Mouse (Mus musculus) hindbrain, embryonic 13.5 days (tissue): ENCODE measurements around the gene Cyb5b. TPM values are rescaled to one million over a fixed set of nuclear protein-coding genes. Genes with fewer than 3 reads are reported as not detected.
A peak's percentile ranks its signal among the peaks of the same experiment; 100 is the strongest.
"Not testable (repeated sequence)": the region's sequence is repeated elsewhere in the genome, so short reads cannot be mapped to it uniquely, and the experiment has no call there.

Experiments used
- ATAC-seq: fragments of 200-750 bp; cut with Nextera tagmentation; 2 replicates; pipeline ENCODE4 v1.8.0; 2017; ENCODE audit warnings: moderate TSS enrichment; ENCODE audit not compliant: low FRiP score
- H3K27ac ChIP-seq: fragments of 300-500 bp; sonication (generic); 2 replicates; pipeline ENCODE4 v1.5.1; 2015; ENCODE audit warnings: inconsistent platforms, mild to moderate bottlenecking, moderate library complexity
- H3K27me3 ChIP-seq: fragments of 300-500 bp; sonication (generic); 2 replicates; pipeline ENCODE4 v1.6.1; 2015; ENCODE audit warnings: mild to moderate bottlenecking, inconsistent platforms
- H3K36me3 ChIP-seq: fragments of 300-500 bp; sonication (generic); 2 replicates; pipeline ENCODE4 v1.6.1; 2015; ENCODE audit warnings: mild to moderate bottlenecking, inconsistent platforms
- H3K4me1 ChIP-seq: fragments of 300-500 bp; sonication (generic); replicated peaks from 2 replicates; pipeline ENCODE4 v1.6.1; 2015; ENCODE audit warnings: inconsistent platforms
- H3K4me2 ChIP-seq: fragments of 300-500 bp; sonication (generic); 2 replicates; pipeline ENCODE4 v1.6.1; 2015; ENCODE audit warnings: inconsistent platforms, mild to moderate bottlenecking, moderate library complexity
- H3K4me3 ChIP-seq: fragments of 300-500 bp; sonication (generic); 2 replicates; pipeline ENCODE4 v1.5.1; 2015; ENCODE audit warnings: mild to moderate bottlenecking, inconsistent platforms
- H3K9ac ChIP-seq: fragments of 300-500 bp; sonication (generic); 2 replicates; pipeline ENCODE4 v1.6.1; 2015; ENCODE audit warnings: mild to moderate bottlenecking, inconsistent platforms
- H3K9me3 ChIP-seq: fragments of 300-500 bp; sonication (generic); 2 replicates; pipeline ENCODE4 v1.6.1; 2016; ENCODE audit warnings: inconsistent platforms
- WGBS: fragments of 180-500 bp; shearing (Covaris S2); methylation state at CpG from one replicate; pipeline ENCODE4 v1.1.7; 2015; 5-methylcytosine and 5-hydroxymethylcytosine counted together
- polyA plus RNA-seq: library from polyadenylated mRNA; unstranded; fragments of >200 nt; fragmentation: Nextera tagmentation; extraction: Ambion mirVana; gene quantifications from 2 replicates; pipeline ENCODE4 v1.2.1, GENCODE M21; 2015

Gene Cyb5b
- 102 TPM in 2 replicates for polyA plus RNA-seq

DNA sequence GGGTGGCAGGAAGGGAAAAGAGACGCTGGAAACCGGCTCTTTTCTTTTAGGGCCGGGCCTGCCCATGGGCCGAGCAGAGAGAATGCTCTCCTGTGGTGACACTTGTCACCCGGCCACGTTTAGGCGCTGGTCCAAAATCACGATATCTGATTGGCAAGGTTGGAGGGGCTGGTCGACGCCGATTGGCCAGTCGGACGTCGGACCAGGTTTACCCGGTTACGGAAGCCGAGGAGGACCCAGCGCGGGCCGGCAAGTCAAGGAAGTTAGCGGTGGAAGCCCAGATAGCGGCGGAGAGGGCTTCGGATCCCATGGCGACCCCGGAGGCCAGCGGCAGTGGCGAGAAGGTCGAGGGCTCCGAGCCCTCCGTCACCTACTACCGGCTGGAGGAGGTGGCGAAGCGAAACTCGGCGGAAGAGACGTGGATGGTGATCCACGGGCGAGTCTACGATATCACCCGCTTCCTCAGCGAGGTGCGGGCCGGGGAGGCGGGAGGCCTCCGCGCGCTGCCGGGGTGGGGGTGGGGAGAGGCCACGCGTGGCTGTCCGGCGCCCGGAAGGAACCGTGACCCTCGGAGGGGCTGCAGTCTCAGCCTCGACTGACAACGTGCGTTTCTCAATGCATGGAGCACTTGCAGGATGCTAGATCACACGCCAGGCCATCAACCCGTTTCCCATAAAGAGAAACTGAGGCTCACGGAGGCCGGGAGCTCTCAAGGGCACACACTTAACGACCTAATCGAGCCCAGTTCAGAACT lies at the start of gene Cyb5b:
Cyb5b (plus strand) TSS at position 237 of the 754 bp plus-strand sequence.
- WGBS: 1% methylated on average over 65 of the region's 65 CpGs
- Histone ChIP-seq H3K27ac (peak within 1 kb of the TSS; percentile 91), H3K4me2 (peak within 1 kb of the TSS; percentile 85), H3K9me3 (no peaks in the 10 kb centered on the region), H3K27me3 (no peaks in the 10 kb centered on the region), H3K4me3 (peak within 1 kb of the TSS; percentile 85), H3K36me3 (peaks cover 29% of the 10 kb centered on the region), H3K4me1 (peaks cover 13% of the 10 kb centered on the region), H3K9ac (peak within 1 kb of the TSS; percentile 88)
- peak; percentile 95 for ATAC-seq

DNA sequence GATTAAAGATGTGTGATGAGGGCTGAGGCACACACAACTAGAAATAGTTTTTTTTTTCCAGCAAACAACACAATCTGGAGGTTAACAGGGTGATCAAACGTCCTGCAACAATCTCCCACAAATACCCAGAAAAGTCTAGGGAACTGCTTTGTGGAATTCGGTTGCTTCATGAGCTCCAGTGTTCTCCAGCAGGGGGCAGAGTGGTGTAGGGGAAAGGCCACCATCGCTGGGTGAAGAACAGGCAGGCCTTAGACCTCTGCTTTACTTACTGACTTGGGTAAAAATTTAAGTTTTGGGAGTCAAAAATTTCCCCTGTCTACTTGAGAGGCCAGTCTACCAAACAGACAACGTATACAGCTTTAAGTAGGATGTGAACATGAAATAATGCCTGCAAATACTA lies 45.9 kb upstream of the Cyb5b start:
- Histone ChIP-seq H3K4me1 (peaks cover 5% of the 10 kb centered on the region; the same call in 1 of the 2 replicates), H3K36me3 (no peaks in the 10 kb centered on the region), H3K4me2 (no peak overlapping the region), H3K27ac (no peak overlapping the region), H3K4me3 (no peak overlapping the region), H3K9me3 (no peaks in the 10 kb centered on the region), H3K9ac (no peak overlapping the region), H3K27me3 (no peaks in the 10 kb centered on the region)
- 8% methylated on average over 4 of the region's 4 CpGs for WGBS
- ATAC-seq: no peak

DNA sequence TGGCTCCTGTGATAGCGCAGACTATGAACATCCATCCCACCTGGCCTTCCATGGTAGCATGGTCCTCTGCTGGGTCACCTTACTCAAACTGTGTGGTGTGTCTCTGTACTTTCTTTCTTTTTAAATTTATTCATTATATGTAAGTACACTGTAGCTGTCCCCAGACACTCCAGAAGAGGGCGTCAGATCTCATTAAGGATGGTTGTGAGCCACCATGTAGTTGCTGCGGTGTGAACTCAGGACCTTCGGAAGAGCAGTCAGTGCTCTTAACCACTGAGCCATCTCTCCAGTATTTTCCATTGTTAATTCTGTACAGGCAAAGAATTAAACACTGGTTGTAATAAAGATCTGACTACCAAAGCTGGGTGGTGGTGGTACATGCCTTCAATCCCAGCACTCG lies 42.4 kb upstream of the Cyb5b start:
- H3K9ac ChIP-seq, H3K36me3 ChIP-seq, ATAC-seq, H3K27me3 ChIP-seq, H3K27ac ChIP-seq, H3K4me2 ChIP-seq, H3K4me3 ChIP-seq, H3K9me3 ChIP-seq, H3K4me1 ChIP-seq: not testable (repeated sequence)
- whole genome bisulfite sequencing: 91% methylated on average over 5 of the region's 5 CpGs

DNA sequence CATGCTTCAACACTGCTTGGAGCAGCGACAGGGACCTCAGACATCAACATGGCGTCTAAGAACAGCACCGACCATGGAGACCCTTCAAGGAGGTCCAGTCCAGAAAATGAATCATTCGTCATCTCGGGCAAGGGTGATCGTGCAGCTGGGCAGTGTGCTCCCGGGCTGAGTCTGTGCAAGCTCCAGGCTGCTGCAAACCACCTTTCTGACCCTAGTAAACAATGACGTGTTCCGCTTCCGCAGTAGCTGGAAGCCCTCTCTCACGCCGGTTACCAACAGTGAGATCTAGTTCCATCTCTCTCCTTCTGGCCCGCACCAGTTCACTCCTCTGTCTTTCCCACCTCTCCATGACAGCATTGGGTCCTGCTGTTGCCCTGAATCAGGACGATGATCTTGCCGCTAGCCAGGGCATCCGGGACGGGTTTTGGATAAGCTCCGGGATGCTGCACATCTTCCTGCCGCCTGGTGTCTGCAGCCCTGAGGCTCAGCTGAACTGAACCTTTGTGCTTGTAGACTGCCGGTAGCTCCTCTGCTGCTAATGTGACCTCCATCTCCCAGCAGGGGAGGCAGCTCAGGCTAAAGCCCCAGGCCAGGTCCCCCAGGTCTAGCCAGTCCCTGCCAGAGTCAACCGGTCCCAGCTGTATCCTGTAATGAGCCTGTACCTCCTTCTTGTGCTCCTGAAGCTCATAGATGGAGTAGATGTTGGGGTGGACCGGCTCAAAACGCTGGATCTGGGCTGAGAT lies 41.3 kb upstream of the Cyb5b start:
- ATAC-seq: no peak
- H3K4me2 ChIP-seq: no peak overlapping the region
- H3K4me1 ChIP-seq: peaks cover 10% of the 10 kb centered on the region
- WGBS: 73% methylated on average over 23 of the region's 23 CpGs
- H3K9me3 ChIP-seq: no peaks in the 10 kb centered on the region
- H3K27ac ChIP-seq: no peak overlapping the region
- no peaks in the 10 kb centered on the region for H3K27me3 ChIP-seq
- no peak overlapping the region for H3K4me3 ChIP-seq
- H3K9ac ChIP-seq: no peak overlapping the region
- no peaks in the 10 kb centered on the region for H3K36me3 ChIP-seq

DNA sequence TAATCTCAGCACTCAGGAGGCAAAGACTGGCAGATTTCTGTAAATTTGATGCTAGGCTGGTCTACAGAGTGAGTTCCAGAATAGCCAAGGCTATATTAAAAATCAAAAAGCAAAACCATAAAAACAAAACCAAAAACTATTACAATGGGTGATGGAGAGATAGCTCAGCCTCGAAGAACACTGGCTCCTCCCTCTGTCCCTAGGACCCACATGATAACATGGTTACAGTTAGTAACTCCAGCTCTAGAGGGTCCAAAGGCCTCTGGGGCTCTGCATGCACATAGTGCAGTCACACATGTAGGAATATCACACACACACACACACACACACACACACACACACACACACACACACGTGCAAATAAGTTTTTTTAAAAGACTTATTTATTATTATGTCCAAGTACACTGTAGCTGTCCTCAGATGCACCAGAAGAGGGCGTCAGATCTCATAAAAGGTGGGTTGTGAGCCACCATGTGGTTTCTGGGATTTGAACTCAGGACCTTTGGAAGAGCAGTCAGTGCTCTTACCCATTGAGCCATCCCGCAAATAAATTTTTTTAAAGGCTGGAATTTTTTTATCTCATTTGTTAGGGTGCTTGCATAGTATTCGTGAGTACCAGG lies 40.5 kb upstream of the Cyb5b start:
- no peaks in the 10 kb centered on the region for H3K9me3 ChIP-seq
- no peaks in the 10 kb centered on the region for H3K36me3 ChIP-seq
- 93% methylated on average over 5 of the region's 5 CpGs for WGBS
- ATAC-seq: no peak
- peaks cover 17% of the 10 kb centered on the region for H3K4me1 ChIP-seq
- no peak overlapping the region for H3K4me3 ChIP-seq
- no peak overlapping the region for H3K4me2 ChIP-seq
- no peak overlapping the region for H3K9ac ChIP-seq
- no peaks in the 10 kb centered on the region for H3K27me3 ChIP-seq
- H3K27ac ChIP-seq: no peak overlapping the region

DNA sequence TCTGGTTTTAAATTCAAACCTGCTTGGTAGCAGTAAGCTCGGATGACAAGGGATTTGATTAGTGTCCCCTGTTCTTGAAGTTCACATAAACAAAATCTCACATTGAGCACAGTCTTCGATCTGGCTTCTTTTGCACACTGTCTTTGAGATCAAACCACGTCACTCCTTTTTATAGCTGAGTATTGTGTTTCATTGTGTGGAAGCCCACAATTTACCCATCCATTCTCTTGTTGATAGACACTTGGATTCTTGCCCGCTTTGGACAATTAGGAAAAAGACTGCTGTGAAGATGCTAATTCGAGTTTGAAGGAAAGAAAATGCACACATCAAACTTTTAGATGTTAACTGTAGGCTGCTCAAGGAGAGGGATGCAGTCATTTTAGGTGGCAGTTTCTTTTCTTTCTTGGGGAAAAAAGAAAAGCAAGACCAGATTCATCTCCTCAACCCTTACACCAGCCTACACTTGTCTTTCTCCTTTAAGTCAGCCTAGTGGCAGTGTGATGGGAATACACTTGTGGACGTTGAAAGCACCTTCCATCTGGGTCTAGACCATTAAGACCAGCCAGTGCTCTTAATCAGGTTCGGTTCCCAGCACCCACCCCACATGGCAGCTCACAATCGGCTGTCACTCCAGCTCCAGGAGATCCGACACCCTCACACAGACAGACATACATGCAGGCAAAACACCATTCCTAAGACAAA lies 39.7 kb upstream of the Cyb5b start:
- Histone ChIP-seq H3K27ac (no peak overlapping the region), H3K4me1 (peaks cover 17% of the 10 kb centered on the region), H3K27me3 (no peaks in the 10 kb centered on the region), H3K4me2 (no peak overlapping the region), H3K36me3 (no peaks in the 10 kb centered on the region), H3K9me3 (no peaks in the 10 kb centered on the region), H3K4me3 (no peak overlapping the region), H3K9ac (no peak overlapping the region)
- no peak for ATAC-seq
- 59% methylated on average over 9 of the region's 9 CpGs for WGBS

DNA sequence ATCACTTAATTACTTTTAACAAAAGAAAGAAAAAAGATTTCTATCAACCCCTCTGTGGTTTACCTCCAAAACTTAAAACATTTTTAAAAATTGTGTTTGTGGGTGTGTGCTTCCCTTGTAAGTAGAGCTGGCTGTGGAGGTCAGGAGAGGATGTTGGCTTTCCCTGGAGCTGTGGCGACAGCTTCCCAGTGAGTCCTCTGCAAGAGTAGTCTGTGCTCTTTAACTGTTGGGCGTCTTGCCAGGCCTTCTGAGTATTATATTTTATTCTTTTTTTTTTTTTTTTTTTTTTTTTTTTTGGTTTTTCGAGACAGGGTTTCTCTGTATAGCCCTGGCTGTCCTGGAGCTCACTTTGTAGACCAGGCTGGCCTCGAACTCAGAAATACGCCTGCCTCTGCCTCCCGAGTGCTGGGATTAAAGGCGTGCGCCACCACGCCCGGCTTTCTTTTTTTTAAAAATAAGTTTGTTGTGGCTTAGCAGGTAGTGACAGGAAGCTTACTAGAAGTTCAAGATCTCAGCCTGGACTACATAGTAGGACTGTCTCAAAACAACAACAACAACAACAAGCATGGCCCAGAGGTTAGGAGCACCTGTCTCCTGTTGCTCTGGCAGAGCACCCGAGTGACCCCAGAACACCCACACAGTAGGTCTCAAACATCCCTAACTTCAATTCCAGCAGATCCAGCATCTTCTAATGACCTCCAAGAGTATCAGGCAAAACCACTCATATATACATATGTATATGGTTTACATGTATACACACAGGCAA lies 38.9 kb upstream of the Cyb5b start:
- Histone ChIP-seq H3K9ac (no peak overlapping the region), H3K36me3 (no peaks in the 10 kb centered on the region), H3K4me2 (no peak overlapping the region), H3K4me1 (peaks cover 17% of the 10 kb centered on the region), H3K9me3 (no peaks in the 10 kb centered on the region), H3K27me3 (no peaks in the 10 kb centered on the region), H3K4me3 (no peak overlapping the region), H3K27ac (no peak overlapping the region)
- 93% methylated on average over 10 of the region's 11 CpGs for WGBS
- no peak for ATAC-seq

DNA sequence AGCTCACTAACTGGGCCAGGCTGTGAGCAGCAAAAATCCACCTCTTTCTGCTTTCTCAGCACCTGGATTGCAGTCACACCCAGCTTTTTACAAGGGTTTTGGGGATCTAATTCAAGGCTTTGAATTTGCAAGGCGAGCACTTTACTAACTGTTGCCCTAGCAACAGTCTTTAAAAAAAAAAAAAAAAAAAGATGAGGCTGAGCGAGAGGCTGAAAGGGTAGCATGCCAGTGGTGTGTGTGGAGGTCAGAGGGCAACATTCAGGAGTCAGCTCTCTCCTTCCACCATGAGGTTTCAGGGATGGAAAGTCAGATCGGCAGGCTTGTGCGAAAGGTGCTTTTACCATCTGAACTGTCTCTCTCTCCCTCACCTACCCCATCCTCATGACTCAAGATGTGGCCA lies 37.2 kb upstream of the Cyb5b start:
- H3K4me1 ChIP-seq: peaks cover 17% of the 10 kb centered on the region
- WGBS: 40% methylated on average over 4 of the region's 4 CpGs

DNA sequence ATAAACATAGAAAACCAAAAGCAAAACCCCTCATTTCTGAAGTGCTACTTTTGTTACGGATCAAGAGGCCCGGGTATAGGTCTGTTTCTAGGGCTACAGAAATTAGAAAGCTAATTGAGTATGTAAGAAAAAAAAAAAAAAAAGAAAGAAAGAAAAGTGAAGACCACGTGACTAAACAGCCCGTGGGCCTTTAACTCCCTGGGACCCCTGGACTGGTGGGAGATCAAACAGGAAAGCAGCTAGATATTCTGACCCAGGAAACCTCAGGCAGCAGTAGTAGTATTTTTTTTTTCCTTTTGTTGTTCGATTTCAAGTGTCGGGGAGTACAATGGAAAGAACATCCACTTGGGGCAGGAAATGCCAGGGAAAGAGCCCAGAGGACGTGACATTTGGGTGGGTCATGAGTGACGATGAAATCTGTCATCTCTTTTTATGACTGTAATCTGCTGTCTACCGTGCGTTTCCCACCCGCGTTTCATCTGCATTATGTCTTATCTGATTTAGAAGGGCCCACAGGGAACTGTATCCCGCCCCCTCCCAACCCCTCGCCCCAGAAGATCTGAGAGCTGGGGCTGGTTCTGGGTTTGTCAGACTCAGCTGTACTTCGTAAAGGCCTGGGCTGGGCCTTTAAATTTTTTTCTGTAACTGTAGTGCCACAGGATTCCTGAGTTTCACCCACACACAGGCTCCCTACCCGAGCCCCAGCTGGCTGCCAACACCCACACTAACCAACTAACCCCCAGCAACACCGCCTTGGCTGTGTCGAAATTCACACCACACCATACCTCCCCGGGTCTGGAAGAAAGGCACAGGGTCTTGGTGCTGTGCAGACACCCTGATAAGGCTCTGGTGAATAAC lies 36.1 kb upstream of the Cyb5b start:
- ATAC-seq: no peak
- H3K27me3 ChIP-seq: no peaks in the 10 kb centered on the region
- 56% methylated on average over 19 of the region's 19 CpGs for WGBS
- peaks cover 13% of the 10 kb centered on the region for H3K4me1 ChIP-seq
- no peaks in the 10 kb centered on the region for H3K9me3 ChIP-seq
- peak overlapping the region; percentile 19; the same call in 1 of the 2 replicates for H3K9ac ChIP-seq
- H3K36me3 ChIP-seq: no peaks in the 10 kb centered on the region
- no peak overlapping the region for H3K27ac ChIP-seq
- no peak overlapping the region for H3K4me3 ChIP-seq
- no peak overlapping the region for H3K4me2 ChIP-seq

More for the DNA sequence above, 37.2 kb upstream of the Cyb5b start:
- ATAC-seq: no peak
- H3K27ac ChIP-seq: no peak overlapping the region
- H3K4me3 ChIP-seq: no peak overlapping the region
- H3K9ac ChIP-seq: no peak overlapping the region
- no peaks in the 10 kb centered on the region for H3K9me3 ChIP-seq
- no peaks in the 10 kb centered on the region for H3K27me3 ChIP-seq
- no peaks in the 10 kb centered on the region for H3K36me3 ChIP-seq
- H3K4me2 ChIP-seq: no peak overlapping the region

DNA sequence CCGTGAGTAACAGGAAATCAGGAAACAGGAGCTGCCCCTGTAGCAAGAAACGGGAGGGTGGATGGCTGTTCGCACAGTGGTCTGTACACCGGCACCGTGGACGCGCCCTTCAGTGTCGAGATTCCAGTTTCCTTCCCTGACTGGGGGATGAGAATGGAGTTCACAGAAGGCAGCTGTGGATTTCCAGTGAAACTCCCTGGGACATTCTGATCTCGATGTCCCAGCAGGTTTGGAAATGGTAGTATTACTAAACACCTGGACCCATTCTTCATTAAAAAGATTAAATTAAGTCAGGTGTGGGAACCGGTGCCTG lies 35.5 kb upstream of the Cyb5b start:
- Histone ChIP-seq H3K9me3 (no peaks in the 10 kb centered on the region), H3K27me3 (no peaks in the 10 kb centered on the region), H3K4me2 (no peak overlapping the region), H3K36me3 (no peaks in the 10 kb centered on the region), H3K4me3 (no peak overlapping the region), H3K4me1 (peaks cover 12% of the 10 kb centered on the region), H3K27ac (no peak overlapping the region), H3K9ac (peak overlapping the region; percentile 19; the same call in 1 of the 2 replicates)
- 81% methylated on average over 10 of the region's 10 CpGs for WGBS
- ATAC-seq: no peak

DNA sequence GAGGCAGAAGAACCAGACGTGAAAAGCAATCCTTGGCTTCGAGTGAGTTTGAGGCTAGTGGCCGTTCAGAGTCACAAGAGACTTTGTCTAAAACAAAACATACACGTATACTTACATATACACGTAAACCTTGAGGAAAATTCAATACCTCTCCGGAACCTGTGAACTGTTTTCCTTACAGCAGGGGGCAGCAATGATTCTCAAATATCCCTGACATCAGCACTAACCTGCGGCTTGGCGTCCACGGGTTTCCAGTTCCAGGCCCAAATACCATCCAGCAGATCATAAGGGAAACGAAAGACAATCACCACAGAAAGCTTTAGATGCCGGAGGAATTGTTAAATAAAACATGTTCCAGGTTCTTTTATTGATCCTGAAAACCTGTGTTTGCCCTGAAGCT lies 34.4 kb upstream of the Cyb5b start:
- no peak overlapping the region for H3K4me3 ChIP-seq
- H3K4me2 ChIP-seq: no peak overlapping the region
- peaks cover 12% of the 10 kb centered on the region for H3K4me1 ChIP-seq
- H3K9ac ChIP-seq: no peak overlapping the region
- H3K36me3 ChIP-seq: no peaks in the 10 kb centered on the region
- H3K27me3 ChIP-seq: no peaks in the 10 kb centered on the region
- ATAC-seq: no peak
- H3K9me3 ChIP-seq: no peaks in the 10 kb centered on the region
- no peak overlapping the region for H3K27ac ChIP-seq
- WGBS: 13% methylated on average over 11 of the region's 11 CpGs
